Mouse (Mus musculus): ENCODE results near the gene Jagn1. TPM values are rescaled to one million over a fixed set of nuclear protein-coding genes. Genes with fewer than 3 reads are reported as not detected.
A peak's percentile ranks its signal among the peaks of the same experiment; 100 is the strongest.

The Jagn1 gene
- polyA plus RNA-seq, 1 experiment from 2014 or later = 53.3 TPM

DNA sequence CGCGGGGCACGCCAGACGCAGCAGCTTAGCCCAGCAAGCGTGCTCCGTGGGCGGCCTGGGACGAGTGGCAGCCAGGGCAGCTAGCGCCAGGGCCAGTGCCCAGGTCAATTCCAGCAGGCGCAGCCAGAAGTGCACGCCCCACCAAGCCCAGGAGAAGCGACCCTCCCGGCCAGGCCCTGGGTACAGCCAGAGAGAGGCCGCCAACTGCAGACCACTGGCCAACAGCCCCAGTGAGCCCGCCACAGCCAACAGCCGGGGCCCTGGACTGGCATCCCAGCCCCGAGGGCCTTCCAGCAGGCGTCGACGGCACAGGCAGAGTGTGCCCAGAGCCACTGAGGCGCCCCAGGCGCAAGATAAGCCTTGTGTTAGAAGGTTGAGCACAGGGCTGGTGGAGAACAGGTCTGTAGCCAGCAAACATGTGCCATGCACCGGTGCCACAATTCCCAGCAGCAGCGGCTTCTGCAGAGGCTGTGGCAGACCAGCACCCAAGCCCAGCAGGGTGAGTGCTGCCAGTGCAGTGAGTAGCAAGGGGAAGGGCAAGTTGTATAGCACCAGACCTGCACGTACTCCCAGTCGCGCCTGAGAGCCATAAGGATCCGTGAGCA lies 52.8 kb downstream of the Jagn1 start:
- H3K27ac ChIP-seq = no peak overlapping the region
- H3K36me3 ChIP-seq = peaks cover 5% of the 10 kb centered on the region; the same call in 1 of the 2 replicates
- H3K9me3 ChIP-seq (replicated peaks) = no peaks in the 10 kb centered on the region
- peaks cover 14% of the 10 kb centered on the region for H3K4me1 ChIP-seq (replicated peaks)
- H3K4me2 ChIP-seq = peak overlapping the region; percentile 72
- peak overlapping the region; percentile 51 for H3K4me3 ChIP-seq (replicated peaks)
- H3K27me3 ChIP-seq = peaks cover 54% of the 10 kb centered on the region
- H3K9ac ChIP-seq = peak overlapping the region; percentile 54; the same call in 1 of the 2 replicates
- 33% methylated on average over 28 of the region's 28 CpGs for WGBS (ENCODE audit: insufficient replicate concordance)
- no peak for ATAC-seq (ENCODE audit: low read depth)
- no peak for DNase-seq

Small RNA genes lying within 50 kb of the gene (microRNA-seq; reads per million reads assigned to microRNA genes)
- not detected for gene Gm24387

Other genes with a start within 250 kb of the Jagn1 start
- 0.30 and 0.31 TPM in 2 replicates for gene Lhfpl4, start 247.2 kb upstream of the Jagn1 start, polyA plus RNA-seq (2015; fragmentation: Nextera tagmentation; extraction: Ambion mirVana)
- 17.9 and 18.0 TPM in 2 replicates for gene Mtmr14, start 204.7 kb upstream of the Jagn1 start, polyA plus RNA-seq (2015; fragmentation: Nextera tagmentation; extraction: Ambion mirVana)
- 0.17 TPM in 1 of 2 replicates, not detected in the other for gene Cpne9, start 160.3 kb upstream of the Jagn1 start, polyA plus RNA-seq (2015; fragmentation: Nextera tagmentation; extraction: Ambion mirVana)
- gene Brpf1, start 135.4 kb upstream of the Jagn1 start, polyA plus RNA-seq (2015; fragmentation: Nextera tagmentation; extraction: Ambion mirVana) = 7.5 and 9.2 TPM in 2 replicates
- gene Ogg1, start 115.6 kb upstream of the Jagn1 start, polyA plus RNA-seq (2015; fragmentation: Nextera tagmentation; extraction: Ambion mirVana) = 5.6 and 6.8 TPM in 2 replicates
- gene Camk1, start 98.6 kb upstream of the Jagn1 start, polyA plus RNA-seq (2015; fragmentation: Nextera tagmentation; extraction: Ambion mirVana) = 19.9 and 22.6 TPM in 2 replicates
- 22.6 TPM in 2 replicates for gene Tada3, start 64.7 kb upstream of the Jagn1 start, polyA plus RNA-seq (2015; fragmentation: Nextera tagmentation; extraction: Ambion mirVana)
- gene Arpc4, start 64.5 kb upstream of the Jagn1 start, polyA plus RNA-seq (2015; fragmentation: Nextera tagmentation; extraction: Ambion mirVana) = 262 and 272 TPM in 2 replicates
- gene Ttll3, start 53.3 kb upstream of the Jagn1 start, polyA plus RNA-seq (2015; fragmentation: Nextera tagmentation; extraction: Ambion mirVana) = 0.62 and 0.85 TPM in 2 replicates
- 13.4 and 19.2 TPM in 2 replicates for gene Rpusd3, start 23.2 kb upstream of the Jagn1 start, polyA plus RNA-seq (2015; fragmentation: Nextera tagmentation; extraction: Ambion mirVana)
- 0.10 TPM in 1 of 2 replicates, not detected in the other for gene Cidec, start 6.8 kb upstream of the Jagn1 start, polyA plus RNA-seq (2015; fragmentation: Nextera tagmentation; extraction: Ambion mirVana)
- gene Il17re, start 15.9 kb downstream of the Jagn1 start, polyA plus RNA-seq (2015; fragmentation: Nextera tagmentation; extraction: Ambion mirVana) = 0.16 and 0.20 TPM in 2 replicates
- 5.3 and 6.2 TPM in 2 replicates for gene Il17rc, start 28.9 kb downstream of the Jagn1 start, polyA plus RNA-seq (2015; fragmentation: Nextera tagmentation; extraction: Ambion mirVana)
- 7.4 and 8.0 TPM in 2 replicates for gene Creld1, start 40.7 kb downstream of the Jagn1 start, polyA plus RNA-seq (2015; fragmentation: Nextera tagmentation; extraction: Ambion mirVana)
- 0.07 TPM in 2 replicates for gene Prrt3, start 59.4 kb downstream of the Jagn1 start, polyA plus RNA-seq (2015; fragmentation: Nextera tagmentation; extraction: Ambion mirVana)
- 47.5 and 54.9 TPM in 2 replicates for gene Emc3, start 89.1 kb downstream of the Jagn1 start, polyA plus RNA-seq (2015; fragmentation: Nextera tagmentation; extraction: Ambion mirVana)
- gene Fancd2, start 89.1 kb downstream of the Jagn1 start, polyA plus RNA-seq (2015; fragmentation: Nextera tagmentation; extraction: Ambion mirVana) = 9.7 and 11.0 TPM in 2 replicates
- gene Fancd2os, start 158.1 kb downstream of the Jagn1 start, polyA plus RNA-seq (2015; fragmentation: Nextera tagmentation; extraction: Ambion mirVana) = 0.09 TPM in 1 of 2 replicates, not detected in the other
- 101 and 104 TPM in 2 replicates for gene Brk1, start 162.2 kb downstream of the Jagn1 start, polyA plus RNA-seq (2015; fragmentation: Nextera tagmentation; extraction: Ambion mirVana)
- gene Vhl, start 181.4 kb downstream of the Jagn1 start, polyA plus RNA-seq (2015; fragmentation: Nextera tagmentation; extraction: Ambion mirVana) = 7.8 and 9.4 TPM in 2 replicates
- gene Irak2, start 195.9 kb downstream of the Jagn1 start, polyA plus RNA-seq (2015; fragmentation: Nextera tagmentation; extraction: Ambion mirVana) = 12.1 and 14.9 TPM in 2 replicates